In the genomic region with DNA sequence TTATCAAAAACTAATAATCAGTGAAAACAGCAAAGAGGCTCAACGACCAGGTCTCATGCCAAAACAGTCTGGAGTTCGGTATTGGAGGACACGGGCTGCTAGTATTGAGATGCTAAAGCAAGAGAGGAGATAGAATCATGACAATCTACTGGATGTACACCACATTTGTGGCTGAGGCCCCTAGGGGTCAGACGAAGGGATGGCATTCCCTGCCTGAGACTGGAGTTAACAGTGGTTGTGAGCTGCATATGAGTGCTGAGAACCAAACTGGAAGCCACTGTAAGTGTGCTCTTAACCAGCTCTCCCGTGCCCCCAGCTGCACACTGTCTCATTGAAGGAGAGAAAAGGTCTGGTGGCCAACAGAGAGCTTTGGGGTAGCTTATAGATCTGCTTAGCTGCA, we compare ENCODE assay signal across 8 mouse cellular contexts. TPM values are rescaled to one million over a fixed set of nuclear protein-coding genes. Genes with fewer than 3 reads are reported as not detected.
DNase-seq lines count a peak whose midpoint lies in the region; ATAC-seq lines count a peak whose summit lies in the region.

No protein-coding gene starts in this region.

- DNase-seq in kidney, adult 8-10 months, result no peak
- peak; percentile 87 for DNase-seq in R1 (ENCODE audit: low read depth, low spot score)
- no peak for DNase-seq in ovary, adult 18-20 months (ENCODE audit: low spot score)
- DNase-seq in frontal cortex, postnatal 14 days (ENCODE audit: low spot score in 2 of 2), result no peak
- no peak for DNase-seq in right cerebral cortex, adult 2 months (ENCODE audit: low spot score in 2 of 2)

- H3K27me3 ChIP-seq in kidney, embryonic 15.5 days, result no peaks in the 10 kb centered on the region
- no peaks in the 10 kb centered on the region for H3K27me3 ChIP-seq in forebrain, embryonic 15.5 days
- no peaks in the 10 kb centered on the region for H3K27me3 ChIP-seq in liver, embryonic 16.5 days (ENCODE audit: control insufficient read depth, insufficient read depth, low read depth, low read length)

- peak overlapping the region; percentile 90 for H3K4me3 ChIP-seq in kidney, embryonic 15.5 days (replicated peaks)
- H3K4me3 ChIP-seq in forebrain, embryonic 15.5 days, result peak overlapping the region; percentile 94
- peak overlapping the region; percentile 78 for H3K4me3 ChIP-seq in liver, embryonic 16.5 days (ENCODE audit: low read depth, low read length)

- no peak for ATAC-seq in kidney, embryonic 15.5 days (replicated peaks; ENCODE audit: low FRiP score)
- ATAC-seq in forebrain, embryonic 15.5 days (replicated peaks), result no peak
- ATAC-seq in liver, embryonic 16.5 days (ENCODE audit: low read depth), result no peak

- peaks cover 14% of the 10 kb centered on the region for H3K4me1 ChIP-seq in kidney, embryonic 15.5 days
- peaks cover 22% of the 10 kb centered on the region for H3K4me1 ChIP-seq in forebrain, embryonic 15.5 days
- peaks cover 13% of the 10 kb centered on the region for H3K4me1 ChIP-seq in liver, embryonic 16.5 days (ENCODE audit: control insufficient read depth, low read depth, low read length)

- WGBS in kidney, embryonic 15.5 days, result 74% methylated on average over 5 of the region's 5 CpGs
- WGBS in forebrain, embryonic 15.5 days, result 54% methylated on average over 5 of the region's 5 CpGs
- WGBS in liver, embryonic 16.5 days (ENCODE audit: insufficient replicate concordance), result 42% methylated on average over 5 of the region's 5 CpGs

- H3K9me3 ChIP-seq in kidney, embryonic 15.5 days (replicated peaks), result no peaks in the 10 kb centered on the region
- no peaks in the 10 kb centered on the region for H3K9me3 ChIP-seq in forebrain, embryonic 15.5 days
- H3K9me3 ChIP-seq in liver, embryonic 16.5 days (replicated peaks; ENCODE audit: control insufficient read depth, low read length), result no peaks in the 10 kb centered on the region

- H3K36me3 ChIP-seq in kidney, embryonic 15.5 days, result no peaks in the 10 kb centered on the region
- no peaks in the 10 kb centered on the region for H3K36me3 ChIP-seq in forebrain, embryonic 15.5 days
- no peaks in the 10 kb centered on the region for H3K36me3 ChIP-seq in liver, embryonic 16.5 days (ENCODE audit: control insufficient read depth, insufficient read depth)

- H3K27ac ChIP-seq in kidney, embryonic 15.5 days, result no peak overlapping the region; the same call in 1 of the 2 replicates
- no peak overlapping the region for H3K27ac ChIP-seq in forebrain, embryonic 15.5 days (replicated peaks)
- no peak overlapping the region for H3K27ac ChIP-seq in liver, embryonic 16.5 days (ENCODE audit: low read length)

- H3K4me2 ChIP-seq in kidney, embryonic 15.5 days, result peak overlapping the region; percentile 89
- peak overlapping the region; percentile 55 for H3K4me2 ChIP-seq in forebrain, embryonic 15.5 days (replicated peaks)
- peak overlapping the region; percentile 99 for H3K4me2 ChIP-seq in liver, embryonic 16.5 days (ENCODE audit: low read depth, low read length)

- H3K9ac ChIP-seq in kidney, embryonic 15.5 days, result peak overlapping the region; percentile 50; the same call in 1 of the 2 replicates
- peak overlapping the region; percentile 44; the same call in 1 of the 2 replicates for H3K9ac ChIP-seq in forebrain, embryonic 15.5 days (replicated peaks)
- peak overlapping the region; percentile 95 for H3K9ac ChIP-seq in liver, embryonic 16.5 days (ENCODE audit: low read depth, low read length)

RNA-seq across cellular contexts. Expression of a gene that starts 0.9 kb away (rescaled TPM):
- 24.0 and 27.1 TPM in 2 replicates for polyA plus RNA-seq in kidney, embryonic 15.5 days (2015; fragmentation: Nextera tagmentation; extraction: Ambion mirVana)
- 31.6 and 35.0 TPM in 2 replicates for polyA plus RNA-seq in forebrain, embryonic 15.5 days (2015; fragmentation: Nextera tagmentation; extraction: Ambion mirVana)
- 8.5 and 9.9 TPM in 2 replicates for polyA plus RNA-seq in liver, embryonic 16.5 days (2015; fragmentation: Nextera tagmentation; extraction: Ambion mirVana)

RNA-seq across cellular contexts. Expression of a gene that starts 43.8 kb away (rescaled TPM):
- 5.8 and 7.1 TPM in 2 replicates for polyA plus RNA-seq in kidney, embryonic 15.5 days (2015; fragmentation: Nextera tagmentation; extraction: Ambion mirVana)
- 21.9 and 22.2 TPM in 2 replicates for polyA plus RNA-seq in forebrain, embryonic 15.5 days (2015; fragmentation: Nextera tagmentation; extraction: Ambion mirVana)
- 27.6 and 29.6 TPM in 2 replicates for polyA plus RNA-seq in liver, embryonic 16.5 days (2015; fragmentation: Nextera tagmentation; extraction: Ambion mirVana)

Comparison
In these comparisons a context has a peak if more than half of its experiments do, and no peak if none do; other contexts are left out.
1. H3K9ac ChIP-seq: peak in every context shown above with its lines; median percentile 95 in liver, embryonic 16.5 days; 50 in kidney, embryonic 15.5 days; 44 in forebrain, embryonic 15.5 days.